Mouse (Mus musculus) lung, postnatal 0 days (tissue): Measurements from ENCODE around the gene Lrrtm4.

ENCODE experiments used
- CTCF ChIP-seq: IDR thresholded peaks from 2 replicates; pipeline ENCODE4 v1.5.1; 2016; ENCODE audit warnings: antibody characterized with exemption, mild to moderate bottlenecking
- EP300 ChIP-seq: IDR thresholded peaks from 2 replicates; pipeline ENCODE4 v1.6.1; 2016; ENCODE audit warnings: antibody characterized with exemption, mild to moderate bottlenecking, control low read depth

GRCm38 (mm10) chr6:80589776-80590175, 571.1 kb downstream of the Lrrtm4 start:
- TF ChIP-seq CTCF (no peak), EP300 (no peak)
